Mouse (Mus musculus): ENCODE results near the gene Itgal. TPM values are rescaled to one million over a fixed set of nuclear protein-coding genes. Genes with fewer than 3 reads are reported as not detected.

The Itgal gene
- polyA plus RNA-seq, 1 experiment from 2014 or later: 1.2 TPM

DNA sequence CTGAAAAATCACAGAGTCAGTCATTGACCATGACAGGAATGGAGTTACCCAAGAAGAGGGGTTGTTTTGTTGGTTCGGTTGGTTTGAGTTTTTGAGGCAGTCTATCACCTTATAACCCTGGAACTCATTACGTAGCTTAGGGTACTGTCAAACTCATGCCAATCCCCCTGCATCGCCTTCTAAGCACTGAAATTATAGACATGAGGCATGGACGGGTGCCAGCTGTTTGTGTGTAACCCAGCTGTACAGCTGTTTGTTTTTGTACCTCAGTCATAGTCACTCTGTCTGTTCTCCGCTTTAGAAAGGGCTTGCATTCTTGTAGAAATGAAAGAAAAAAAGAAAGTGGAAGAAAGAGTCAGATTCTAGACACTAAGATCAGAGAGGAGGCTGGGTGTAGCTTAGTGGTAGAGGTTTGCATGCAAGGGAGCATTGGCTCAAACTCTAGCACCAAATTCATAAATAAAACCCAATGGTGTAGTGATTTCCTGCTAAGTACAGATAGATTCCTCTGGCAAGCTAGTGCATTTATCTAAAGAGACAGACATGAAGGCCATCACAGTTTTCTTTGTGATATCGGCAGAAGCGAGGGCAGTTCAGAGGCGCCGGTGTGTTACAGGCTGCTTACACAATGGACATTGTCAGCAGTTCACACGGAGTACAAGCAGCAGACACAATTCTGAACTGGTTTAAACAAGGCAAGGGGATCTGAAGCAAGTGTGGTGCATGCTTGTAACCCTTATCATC, 33.7 kb upstream of the Itgal start:
- WGBS: 69% methylated on average over 10 of the region's 10 CpGs
- Histone ChIP-seq H3K36me3 (0 out of 2 replicates have a peak, but pooled peaks cover 3% of the 10 kb centered on the region), H3K4me3 (no peak overlapping the region), H3K4me1 (peaks cover 19% of the 10 kb centered on the region), H3K27me3 (replicated peaks) (no peaks in the 10 kb centered on the region), H3K9me3 (no peaks in the 10 kb centered on the region), H3K27ac (replicated peaks) (no peak overlapping the region), H3K9ac (no peak overlapping the region), H3K4me2 (no peak overlapping the region)
- ATAC-seq (ENCODE audit: extremely low read depth, insufficient number of reproducible peaks, low FRiP score, low TSS enrichment): no peak

GRCm38 (mm10) chr7:127263526-127263925, 32.5 kb upstream of the Itgal start:
- no peak overlapping the region for H3K27ac ChIP-seq (replicated peaks)
- H3K4me1 ChIP-seq: peaks cover 19% of the 10 kb centered on the region
- ATAC-seq (ENCODE audit: extremely low read depth, insufficient number of reproducible peaks, low FRiP score, low TSS enrichment): no peak
- no peak overlapping the region for H3K4me3 ChIP-seq
- no peak overlapping the region for H3K9ac ChIP-seq
- H3K36me3 ChIP-seq: 0 out of 2 replicates have a peak, but pooled peaks cover 3% of the 10 kb centered on the region
- no peaks in the 10 kb centered on the region for H3K9me3 ChIP-seq
- 89% methylated on average over 3 of the region's 3 CpGs for WGBS
- no peak overlapping the region for H3K4me2 ChIP-seq
- H3K27me3 ChIP-seq (replicated peaks): no peaks in the 10 kb centered on the region

DNA sequence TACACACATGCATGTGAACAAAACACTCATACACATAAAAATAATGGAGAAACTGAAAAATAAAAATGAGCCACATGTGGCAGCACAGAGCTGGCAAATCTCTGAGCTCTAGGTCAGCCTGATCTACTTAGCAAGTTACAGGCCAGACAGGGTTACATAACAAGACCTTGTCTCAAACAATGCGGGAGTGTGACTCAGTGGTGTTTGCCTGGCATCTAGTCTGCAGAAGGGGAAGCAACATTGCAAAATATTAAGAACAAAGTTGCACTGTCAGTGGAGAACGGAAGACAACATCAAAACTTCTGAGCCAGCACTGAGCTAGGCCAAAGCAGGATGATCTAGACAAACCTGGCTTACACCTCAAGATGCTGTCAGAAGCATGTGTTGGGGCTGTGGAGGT, 25.8 kb upstream of the Itgal start:
- ATAC-seq (ENCODE audit: extremely low read depth, insufficient number of reproducible peaks, low FRiP score, low TSS enrichment): no peak
- Histone ChIP-seq H3K4me1 (peaks cover 29% of the 10 kb centered on the region), H3K4me2 (no peak overlapping the region), H3K9ac (no peak overlapping the region), H3K4me3 (no peak overlapping the region), H3K27ac (replicated peaks) (no peak overlapping the region), H3K36me3 (peaks cover 43% of the 10 kb centered on the region), H3K27me3 (replicated peaks) (no peaks in the 10 kb centered on the region), H3K9me3 (no peaks in the 10 kb centered on the region)
- WGBS: 83% methylated on average over 2 of the region's 2 CpGs

GRCm38 (mm10) chr7:127270666-127271065, 25.4 kb upstream of the Itgal start:
- Histone ChIP-seq H3K27me3 (replicated peaks) (no peaks in the 10 kb centered on the region), H3K9me3 (no peaks in the 10 kb centered on the region), H3K4me2 (no peak overlapping the region), H3K9ac (no peak overlapping the region), H3K36me3 (peaks cover 43% of the 10 kb centered on the region), H3K27ac (replicated peaks) (no peak overlapping the region), H3K4me3 (no peak overlapping the region), H3K4me1 (peaks cover 29% of the 10 kb centered on the region)
- ATAC-seq (ENCODE audit: extremely low read depth, insufficient number of reproducible peaks, low FRiP score, low TSS enrichment): no peak
- WGBS: 90% methylated on average over 5 of the region's 5 CpGs

DNA sequence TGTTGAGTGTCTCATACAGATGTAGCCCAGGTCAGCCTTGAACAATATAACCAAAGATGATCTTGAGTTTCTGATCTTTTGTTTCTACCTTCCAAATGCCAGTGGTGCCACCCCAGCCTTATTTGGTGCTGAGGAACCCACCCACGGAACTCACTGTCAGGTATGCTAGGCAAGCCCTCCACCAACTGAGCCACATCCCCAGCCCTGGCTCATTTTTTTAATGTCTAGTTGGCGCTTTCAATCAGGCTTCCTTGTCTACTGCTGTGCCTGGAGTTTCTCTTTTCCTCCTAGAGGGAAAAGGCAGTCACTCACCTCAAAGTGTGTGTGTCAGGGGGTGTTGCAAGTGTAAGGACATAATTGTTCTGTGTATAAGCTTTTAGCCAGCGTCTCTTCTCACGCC, 25.0 kb upstream of the Itgal start:
- Histone ChIP-seq H3K4me2 (no peak overlapping the region), H3K9ac (no peak overlapping the region), H3K4me3 (no peak overlapping the region), H3K27me3 (replicated peaks) (no peaks in the 10 kb centered on the region), H3K9me3 (no peaks in the 10 kb centered on the region), H3K36me3 (peaks cover 43% of the 10 kb centered on the region), H3K4me1 (peaks cover 29% of the 10 kb centered on the region), H3K27ac (replicated peaks) (no peak overlapping the region)
- WGBS: 95% methylated on average over 4 of the region's 4 CpGs
- ATAC-seq (ENCODE audit: extremely low read depth, insufficient number of reproducible peaks, low FRiP score, low TSS enrichment): no peak

DNA sequence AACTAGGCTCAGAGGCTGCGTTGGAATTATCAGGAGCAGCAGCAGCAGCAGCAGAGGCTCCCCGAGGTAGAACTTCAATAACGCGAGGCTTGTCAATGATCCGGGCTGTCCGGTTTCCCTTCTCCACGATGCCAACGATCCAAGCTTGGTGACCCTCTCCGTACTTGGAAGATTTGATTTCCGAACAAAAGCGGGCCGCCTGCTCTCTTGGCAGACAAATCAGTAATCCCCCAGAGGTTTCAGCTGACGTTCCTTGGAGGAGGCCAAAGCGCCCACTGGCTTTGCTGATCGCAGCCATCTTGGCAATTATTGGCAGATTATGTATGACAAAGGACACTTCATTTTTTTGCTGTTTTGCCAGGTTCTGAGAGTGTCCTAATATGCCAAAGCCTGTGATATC, 23.5 kb upstream of the Itgal start:
- peak overlapping the region; percentile 95 for H3K4me3 ChIP-seq
- H3K4me2 ChIP-seq: peak overlapping the region; percentile 94
- H3K9ac ChIP-seq: peak overlapping the region; percentile 97
- H3K9me3 ChIP-seq: no peaks in the 10 kb centered on the region
- H3K36me3 ChIP-seq: peaks cover 43% of the 10 kb centered on the region
- 95% methylated on average over 15 of the region's 15 CpGs for WGBS
- peaks cover 29% of the 10 kb centered on the region for H3K4me1 ChIP-seq
- H3K27me3 ChIP-seq (replicated peaks): no peaks in the 10 kb centered on the region
- no peak for ATAC-seq (ENCODE audit: extremely low read depth, insufficient number of reproducible peaks, low FRiP score, low TSS enrichment)
- H3K27ac ChIP-seq (replicated peaks): no peak overlapping the region

- Histone ChIP-seq H3K27me3 (replicated peaks) (no peaks in the 10 kb centered on the region), H3K27ac (replicated peaks) (peak overlapping the region; percentile 93), H3K4me2 (peak overlapping the region; percentile 94), H3K36me3 (peaks cover 42% of the 10 kb centered on the region), H3K4me3 (peak overlapping the region; percentile 95), H3K4me1 (peaks cover 29% of the 10 kb centered on the region), H3K9me3 (no peaks in the 10 kb centered on the region), H3K9ac (peak overlapping the region; percentile 97)
- peak; percentile 70 for ATAC-seq (ENCODE audit: extremely low read depth, insufficient number of reproducible peaks, low FRiP score, low TSS enrichment)
- 11% methylated on average over 50 of the region's 50 CpGs for WGBS
These were observed 22.7 kb upstream of the Itgal start for GRCm38 (mm10) chr7:127273118-127273923.

GRCm38 (mm10) chr7:127273925-127274789, 21.9 kb upstream of the Itgal start, which contains the start of gene Sephs2:
Gene Sephs2, minus strand, starts transcription at chr7:127274055.
- peak; percentile 82 for ATAC-seq (ENCODE audit: extremely low read depth, insufficient number of reproducible peaks, low FRiP score, low TSS enrichment)
- Histone ChIP-seq H3K9me3 (no peaks in the 10 kb centered on the region), H3K4me3 (peak within 1 kb of the TSS; percentile 95), H3K4me1 (peaks cover 29% of the 10 kb centered on the region), H3K9ac (peak within 1 kb of the TSS; percentile 97), H3K36me3 (peaks cover 35% of the 10 kb centered on the region), H3K27me3 (replicated peaks) (no peaks in the 10 kb centered on the region), H3K4me2 (peak within 1 kb of the TSS; percentile 94), H3K27ac (replicated peaks) (peak within 1 kb of the TSS; percentile 93)
- 2% methylated on average over 39 of the region's 39 CpGs for WGBS

DNA sequence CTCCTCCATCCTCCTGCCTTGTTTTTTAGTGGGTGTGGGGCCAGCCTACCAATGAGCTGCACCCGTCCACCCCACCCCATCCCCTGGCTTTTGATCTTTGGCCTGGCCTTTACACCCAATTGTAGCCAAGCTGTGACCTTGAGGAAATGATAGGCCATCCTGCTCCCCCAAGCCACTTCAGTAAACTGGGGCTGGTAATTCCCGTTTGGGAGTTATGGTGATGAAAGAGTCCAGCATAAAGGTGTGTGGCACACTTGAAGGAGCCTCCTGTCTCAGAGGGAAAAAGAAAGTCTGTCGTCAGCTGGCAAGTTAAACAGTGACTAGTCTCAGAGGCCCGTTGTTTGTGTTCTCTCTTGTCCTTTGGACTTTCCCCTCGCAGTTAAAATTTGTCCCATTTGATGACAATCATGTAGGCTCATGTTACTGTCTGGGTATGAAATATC, 19.5 kb upstream of the Itgal start:
- Histone ChIP-seq H3K9ac (no peak overlapping the region), H3K4me3 (no peak overlapping the region), H3K4me2 (no peak overlapping the region), H3K4me1 (peaks cover 29% of the 10 kb centered on the region), H3K36me3 (peaks cover 12% of the 10 kb centered on the region), H3K27me3 (replicated peaks) (no peaks in the 10 kb centered on the region), H3K9me3 (no peaks in the 10 kb centered on the region), H3K27ac (replicated peaks) (no peak overlapping the region)
- 71% methylated on average over 5 of the region's 5 CpGs for WGBS
- ATAC-seq (ENCODE audit: extremely low read depth, insufficient number of reproducible peaks, low FRiP score, low TSS enrichment): no peak

GRCm38 (mm10) chr7:127278311-127278710, 17.7 kb upstream of the Itgal start:
- no peak overlapping the region for H3K4me3 ChIP-seq
- H3K4me1 ChIP-seq: peaks cover 13% of the 10 kb centered on the region
- no peak for ATAC-seq (ENCODE audit: extremely low read depth, insufficient number of reproducible peaks, low FRiP score, low TSS enrichment)
- no peaks in the 10 kb centered on the region for H3K27me3 ChIP-seq (replicated peaks)
- no peak overlapping the region for H3K4me2 ChIP-seq
- 27% methylated on average over 8 of the region's 8 CpGs for WGBS
- H3K9ac ChIP-seq: no peak overlapping the region
- H3K36me3 ChIP-seq: no peaks in the 10 kb centered on the region
- no peaks in the 10 kb centered on the region for H3K9me3 ChIP-seq
- no peak overlapping the region for H3K27ac ChIP-seq (replicated peaks)

GRCm38 (mm10) chr7:127280092-127280491, 16.0 kb upstream of the Itgal start:
- Histone ChIP-seq H3K27me3 (replicated peaks) (no peaks in the 10 kb centered on the region), H3K36me3 (no peaks in the 10 kb centered on the region), H3K9ac (no peak overlapping the region), H3K4me3 (no peak overlapping the region), H3K9me3 (no peaks in the 10 kb centered on the region), H3K27ac (replicated peaks) (no peak overlapping the region), H3K4me1 (peaks cover 8% of the 10 kb centered on the region), H3K4me2 (no peak overlapping the region)
- ATAC-seq (ENCODE audit: extremely low read depth, insufficient number of reproducible peaks, low FRiP score, low TSS enrichment): no peak
- WGBS: 46% methylated on average over 3 of the region's 3 CpGs
